Mouse (Mus musculus): ENCODE results near the gene Lrrc17. TPM values are rescaled to one million over a fixed set of nuclear protein-coding genes. Genes with fewer than 3 reads are reported as not detected.

Gene Lrrc17
- polyA plus RNA-seq, 1 experiment from 2014 or later = 48.5 TPM

Other genes with a start within 250 kb of the Lrrc17 start
- 3.6 and 4.9 TPM in 2 replicates for gene Fgl2, start 170.9 kb upstream of the Lrrc17 start, polyA plus RNA-seq (2015; fragmentation: Nextera tagmentation; extraction: Ambion mirVana)
- gene Ccdc146, start 118.9 kb upstream of the Lrrc17 start, polyA plus RNA-seq (2015; fragmentation: Nextera tagmentation; extraction: Ambion mirVana) = 0.27 TPM in 1 of 2 replicates, not detected in the other
- gene Fam185a, start 118.6 kb upstream of the Lrrc17 start, polyA plus RNA-seq (2015; fragmentation: Nextera tagmentation; extraction: Ambion mirVana) = 6.0 and 7.7 TPM in 2 replicates
- gene Fbxl13, start 102.1 kb downstream of the Lrrc17 start, polyA plus RNA-seq (2015; fragmentation: Nextera tagmentation; extraction: Ambion mirVana) = 0.24 and 0.30 TPM in 2 replicates
- 52.4 and 55.2 TPM in 2 replicates for gene Armc10, start 102.3 kb downstream of the Lrrc17 start, polyA plus RNA-seq (2015; fragmentation: Nextera tagmentation; extraction: Ambion mirVana)
- gene Napepld, start 157.8 kb downstream of the Lrrc17 start, polyA plus RNA-seq (2015; fragmentation: Nextera tagmentation; extraction: Ambion mirVana) = 5.9 and 7.3 TPM in 2 replicates
- gene Pmpcb, start 193.6 kb downstream of the Lrrc17 start, polyA plus RNA-seq (2015; fragmentation: Nextera tagmentation; extraction: Ambion mirVana) = 91.9 and 104 TPM in 2 replicates
- 58.2 and 67.2 TPM in 2 replicates for gene Dnajc2, start 241.7 kb downstream of the Lrrc17 start, polyA plus RNA-seq (2015; fragmentation: Nextera tagmentation; extraction: Ambion mirVana)
- gene Psmc2, start 241.7 kb downstream of the Lrrc17 start, polyA plus RNA-seq (2015; fragmentation: Nextera tagmentation; extraction: Ambion mirVana) = 180 and 195 TPM in 2 replicates

Measured in kidney, embryonic 16.5 days (tissue).